Mouse (Mus musculus) B cell, adult 62 days (primary cell): ENCODE measurements around the gene Zyg11a. TPM values are rescaled to one million over a fixed set of nuclear protein-coding genes. Genes with fewer than 3 reads are reported as not detected.

Experiments
- total RNA-seq: library from RNA; stranded (reverse); gene quantifications from 4 replicates; pipeline ENCODE4 v1.2.4, GENCODE M21; 2023

Gene Zyg11a
- total RNA-seq: not detected in 4 replicates

GRCm38 (mm10) chr4:108217332-108218179, at the start of gene Zyg11a:
Gene Zyg11a (minus strand): TSS chr4:108218048.

DNA sequence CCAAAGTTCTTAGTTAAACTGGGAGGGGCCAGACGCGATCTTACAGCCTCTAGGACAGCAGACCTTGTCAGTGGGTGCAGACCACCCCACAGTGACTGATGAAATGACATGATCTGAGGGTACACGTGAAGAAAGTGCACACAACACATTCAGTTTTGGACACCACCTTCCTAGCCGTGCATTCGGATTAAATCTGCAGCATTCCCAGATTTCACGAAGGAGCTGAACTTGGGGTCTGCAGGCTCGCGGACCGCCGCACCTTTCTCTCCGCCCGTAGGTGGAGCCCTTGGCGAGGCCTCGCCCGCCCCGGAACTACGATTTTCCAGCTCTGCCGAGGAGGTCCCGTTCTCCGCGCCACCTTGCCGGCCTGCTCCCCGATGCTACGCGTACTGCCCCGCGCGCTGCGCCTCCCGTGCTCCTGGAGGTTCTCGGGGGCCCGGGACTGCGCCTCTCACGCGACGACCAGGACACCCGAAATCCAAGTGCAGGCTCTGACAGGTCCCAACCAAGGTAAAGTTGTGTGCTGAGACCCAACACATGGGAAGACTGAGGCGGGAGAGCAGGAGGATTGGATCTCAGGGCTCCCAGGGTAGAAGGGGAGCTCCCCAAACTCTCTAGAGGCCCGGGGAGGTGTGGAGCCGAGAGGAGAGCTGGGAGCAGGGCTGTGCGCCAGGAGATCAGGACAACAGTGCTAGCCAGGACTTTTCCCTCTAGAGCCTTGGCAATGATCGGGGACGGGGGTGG, 52.5 kb downstream of the Zyg11a start, which contains the start of gene Echdc2:
Gene Echdc2 (plus strand): TSS at position 286 of the 744 bp plus-strand sequence.

GRCm38 (mm10) chr4:108144880-108145279, 73.0 kb downstream of the Zyg11a start, which contains the start of gene Scp2:
Gene Scp2 (minus strand): TSS chr4:108144998.

Other genes with a start within 250 kb of the Zyg11a start
- not detected in 4 replicates for gene Slc1a7, start 249.7 kb downstream of the Zyg11a start, total RNA-seq
- gene Podn, start 121.6 kb downstream of the Zyg11a start, total RNA-seq: 0.30 to 1.2 TPM (median 0.31 TPM) in 3 of 4 replicates, not detected in the other
- 82.7 to 104 TPM (median 90.8 TPM) in 4 replicates for gene Scp2, start 73.0 kb downstream of the Zyg11a start, total RNA-seq
- gene Echdc2, start 52.6 kb downstream of the Zyg11a start, total RNA-seq: not detected in 4 replicates
- 37.2 to 40.1 TPM (median 38.3 TPM) in 4 replicates for gene Zyg11b, start 83.0 kb upstream of the Zyg11a start, total RNA-seq
- 21.8 to 24.9 TPM (median 23.7 TPM) in 4 replicates for gene Coa7, start 110.1 kb upstream of the Zyg11a start, total RNA-seq
- not detected in 4 replicates for gene Shisal2a, start 165.3 kb upstream of the Zyg11a start, total RNA-seq
- gene Gpx7, start 188.9 kb upstream of the Zyg11a start, total RNA-seq: 0.75 to 3.1 TPM (median 1.6 TPM) in 4 replicates
- gene Tut4, start 241.4 kb upstream of the Zyg11a start, total RNA-seq: 288 to 331 TPM (median 307 TPM) in 4 replicates